Mouse (Mus musculus): Measurements from ENCODE around the gene Gpr135. TPM values are rescaled to one million over a fixed set of nuclear protein-coding genes. Genes with fewer than 3 reads are reported as not detected.
A peak's percentile ranks its signal among the peaks of the same experiment; 100 is the strongest.

The Gpr135 gene
- total and polyA plus RNA-seq, 3 experiments, result 0.19 to 0.92 TPM; not detected in 1

DNA sequence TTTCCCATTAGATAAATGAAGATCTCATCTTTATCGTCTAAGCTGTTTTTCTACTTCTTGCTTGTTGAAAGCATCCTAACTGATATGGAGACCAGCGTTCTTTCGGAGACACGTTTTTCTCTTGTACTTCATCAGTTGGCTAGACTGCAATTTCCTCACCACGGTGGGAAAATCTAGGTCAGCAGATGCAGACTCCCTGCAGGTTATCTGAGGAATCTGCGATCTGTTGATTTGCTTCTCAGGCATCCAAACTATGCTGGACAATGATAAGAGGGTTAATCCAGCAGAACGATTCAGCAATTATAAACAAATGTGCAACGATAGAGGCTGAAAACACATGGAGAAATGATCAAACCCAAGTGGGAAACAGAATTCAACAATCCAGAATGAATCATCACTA, 31.4 kb downstream of the Gpr135 start:
- H3K36me3 ChIP-seq (ENCODE audit: control insufficient read depth in 1 of 2, insufficient read depth in 2 of 2, low read length in 2 of 2), result peaks cover 0 to 9% of the 10 kb centered on the region in 2 experiments; a peak in 2 of 4 replicates

DNA sequence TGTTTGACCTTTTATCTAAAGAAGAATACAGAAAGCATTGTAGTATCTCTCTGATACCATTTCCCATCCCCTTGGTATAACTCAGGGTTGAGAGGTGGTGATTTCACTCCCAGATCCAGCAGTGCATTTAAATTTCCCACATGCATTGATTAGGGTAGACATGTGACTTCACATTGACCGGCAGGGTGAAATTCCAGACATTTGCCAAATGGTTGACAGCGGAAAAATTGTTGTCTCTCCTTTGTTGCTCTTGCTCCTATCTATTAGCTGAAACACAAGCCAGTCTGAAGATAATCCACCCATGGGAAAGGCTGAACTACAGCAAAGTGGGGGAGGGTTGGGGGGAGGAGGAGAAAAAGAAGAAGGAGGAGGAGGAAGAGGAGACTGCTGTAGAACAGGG, 32.1 kb downstream of the Gpr135 start:
- H3K9ac ChIP-seq (ENCODE audit: control insufficient read depth, low read depth, low read length, poor library complexity, severe bottlenecking), result no peak overlapping the region
- H3K27ac ChIP-seq (ENCODE audit: control insufficient read depth, low read depth, low read length), result no peak overlapping the region
- H3K36me3 ChIP-seq (ENCODE audit: control insufficient read depth in 1 of 2, insufficient read depth in 2 of 2, low read length in 2 of 2), result peaks cover 0 to 9% of the 10 kb centered on the region in 2 experiments; a peak in 2 of 4 replicates
- no peak for TF ChIP-seq CTCF (IDR thresholded peaks at IDR 0.05 in 2 of 3, conservative IDR thresholded peaks at IDR 0.05 in 1 of 3; ENCODE audit: control insufficient read depth in 1 of 3, insufficient read depth in 1 of 3, low read depth in 2 of 3, low read length in 3 of 3, poor library complexity in 1 of 3, severe bottlenecking in 1 of 3)
- no peak for TF ChIP-seq TCF12 (IDR thresholded peaks at IDR 0.05; ENCODE audit: low read depth, low read length)
- TF ChIP-seq E2F4 (IDR thresholded peaks at IDR 0.05; ENCODE audit: borderline replicate concordance, low read depth, low read length), result no peak
- no peak for TF ChIP-seq CHD2 (IDR thresholded peaks at IDR 0.05; ENCODE audit: low read length)
- TF ChIP-seq HCFC1 (IDR thresholded peaks at IDR 0.05; ENCODE audit: low read depth, low read length), result no peak
- TF ChIP-seq EP300 (IDR thresholded peaks at IDR 0.05; ENCODE audit: low read depth in 1 of 2, low read length in 2 of 2), result no peak
- TF ChIP-seq MXI1 (IDR thresholded peaks at IDR 0.05; ENCODE audit: low read depth, low read length), result no peak
- TF ChIP-seq RAD21 (IDR thresholded peaks at IDR 0.05; ENCODE audit: low read depth, low read length), result no peak
- TF ChIP-seq MAX (IDR thresholded peaks at IDR 0.05; ENCODE audit: low read length), result no peak
- TF ChIP-seq USF1 (IDR thresholded peaks at IDR 0.05; ENCODE audit: low read depth, low read length), result no peak
- TF ChIP-seq ZNF384 (IDR thresholded peaks at IDR 0.05; ENCODE audit: low read depth, low read length), result no peak
- no peak for TF ChIP-seq GATA1 (IDR thresholded peaks at IDR 0.05; ENCODE audit: low read depth, low read length)
- no peaks in the 10 kb centered on the region for H3K79me2 ChIP-seq (ENCODE audit: control insufficient read depth, insufficient read depth, low read length, poor library complexity)
- no peak for DNase-seq (ENCODE audit: low read depth, low spot score)
- no peaks in the 10 kb centered on the region for H3K9me3 ChIP-seq (replicated peaks; ENCODE audit: insufficient read depth, low read length)
- H3K27me3 ChIP-seq (ENCODE audit: control insufficient read depth in 1 of 2, insufficient read depth in 2 of 2, low read length in 2 of 2), result no peaks in the 10 kb centered on the region
- H3K4me3 ChIP-seq (ENCODE audit: control insufficient read depth in 1 of 2, insufficient read depth in 1 of 2, low read depth in 2 of 2, low read length in 2 of 2), result no peak overlapping the region
- H3K4me1 ChIP-seq (ENCODE audit: control insufficient read depth in 1 of 2, insufficient read depth in 2 of 2, low read length in 2 of 2), result peaks cover 0 to 7% of the 10 kb centered on the region in 2 experiments; a peak in 2 of 4 replicates

More for the DNA sequence above, 31.4 kb downstream of the Gpr135 start:
- H3K9ac ChIP-seq (ENCODE audit: control insufficient read depth, low read depth, low read length, poor library complexity, severe bottlenecking), result no peak overlapping the region
- peak; percentile 17 for DNase-seq (ENCODE audit: low read depth, low spot score)
- TF ChIP-seq JUND (IDR thresholded peaks at IDR 0.05; ENCODE audit: low read depth, low read length) (no peak), EP300 (IDR thresholded peaks at IDR 0.05; ENCODE audit: low read depth in 1 of 2, low read length in 2 of 2) (peak; percentile 49 to 54; a peak in 3 of 4 replicates), GATA1 (IDR thresholded peaks at IDR 0.05; ENCODE audit: low read depth, low read length) (peak; percentile 38; the same call in 1 of the 2 replicates)
- H3K79me2 ChIP-seq (ENCODE audit: control insufficient read depth, insufficient read depth, low read length, poor library complexity), result no peaks in the 10 kb centered on the region
- peaks cover 0 to 7% of the 10 kb centered on the region in 2 experiments; a peak in 2 of 4 replicates for H3K4me1 ChIP-seq (ENCODE audit: control insufficient read depth in 1 of 2, insufficient read depth in 2 of 2, low read length in 2 of 2)
- H3K9me3 ChIP-seq (replicated peaks; ENCODE audit: insufficient read depth, low read length), result no peaks in the 10 kb centered on the region
- H3K4me3 ChIP-seq (ENCODE audit: control insufficient read depth in 1 of 2, insufficient read depth in 1 of 2, low read depth in 2 of 2, low read length in 2 of 2), result no peak overlapping the region
- no peaks in the 10 kb centered on the region for H3K27me3 ChIP-seq (ENCODE audit: control insufficient read depth in 1 of 2, insufficient read depth in 2 of 2, low read length in 2 of 2)
- H3K27ac ChIP-seq (ENCODE audit: control insufficient read depth, low read depth, low read length), result no peak overlapping the region

DNA sequence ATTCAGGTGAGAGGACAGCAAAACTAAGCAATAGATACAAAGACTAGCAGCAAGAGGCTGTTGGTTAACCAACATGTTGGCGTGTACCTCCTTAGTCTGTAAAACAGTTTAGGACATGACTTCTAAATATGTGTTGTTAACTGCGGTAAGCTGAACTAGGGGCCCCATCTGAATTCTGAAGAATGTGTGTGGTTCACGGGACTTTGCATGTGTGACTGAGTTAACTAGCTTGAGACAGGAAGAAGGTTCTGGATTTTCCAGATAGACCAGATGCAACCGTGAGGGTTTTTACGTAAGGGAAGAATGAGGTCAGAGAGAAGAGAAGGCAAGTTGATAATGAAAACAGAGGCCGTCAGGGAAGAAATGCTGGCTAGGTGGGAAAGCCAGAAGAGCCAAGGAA, 33.9 kb downstream of the Gpr135 start:
- Histone ChIP-seq H3K27ac (ENCODE audit: control insufficient read depth, low read depth, low read length) (no peak overlapping the region), H3K27me3 (ENCODE audit: control insufficient read depth in 1 of 2, insufficient read depth in 2 of 2, low read length in 2 of 2) (no peaks in the 10 kb centered on the region), H3K36me3 (ENCODE audit: control insufficient read depth in 1 of 2, insufficient read depth in 2 of 2, low read length in 2 of 2) (peaks cover 0 to 9% of the 10 kb centered on the region in 2 experiments; a peak in 2 of 4 replicates), H3K9me3 (replicated peaks; ENCODE audit: insufficient read depth, low read length) (no peaks in the 10 kb centered on the region), H3K79me2 (ENCODE audit: control insufficient read depth, insufficient read depth, low read length, poor library complexity) (no peaks in the 10 kb centered on the region), H3K9ac (ENCODE audit: control insufficient read depth, low read depth, low read length, poor library complexity, severe bottlenecking) (no peak overlapping the region), H3K4me1 (ENCODE audit: control insufficient read depth in 1 of 2, insufficient read depth in 2 of 2, low read length in 2 of 2) (peaks cover 0 to 7% of the 10 kb centered on the region in 2 experiments; a peak in 2 of 4 replicates), H3K4me3 (ENCODE audit: control insufficient read depth in 1 of 2, insufficient read depth in 1 of 2, low read depth in 2 of 2, low read length in 2 of 2) (no peak overlapping the region)
- DNase-seq (ENCODE audit: low read depth, low spot score), result no peak
- TF ChIP-seq GATA1 (IDR thresholded peaks at IDR 0.05; ENCODE audit: low read depth, low read length) (no peak), CHD1 (IDR thresholded peaks at IDR 0.05; ENCODE audit: low read depth, low read length) (no peak), SMC3 (IDR thresholded peaks at IDR 0.05; ENCODE audit: low read depth, low read length) (no peak), POLR2A (IDR thresholded peaks at IDR 0.05; ENCODE audit: control insufficient read depth in 1 of 2, insufficient read depth in 1 of 2, low read depth in 1 of 2, low read length in 2 of 2, poor library complexity in 1 of 2) (no peak), NELFE (IDR thresholded peaks at IDR 0.05; ENCODE audit: low read depth, low read length) (no peak), ETS1 (IDR thresholded peaks at IDR 0.05; ENCODE audit: low read depth, low read length) (no peak), GABPA (IDR thresholded peaks at IDR 0.05; ENCODE audit: low read depth, low read length) (no peak), USF2 (IDR thresholded peaks at IDR 0.05; ENCODE audit: borderline replicate concordance in 1 of 2, insufficient read depth in 1 of 2, low read depth in 1 of 2, low read length in 2 of 2) (no peak), NRF1 (IDR thresholded peaks at IDR 0.05; ENCODE audit: insufficient read depth, low read depth, low read length, poor library complexity, severe bottlenecking) (no peak), MXI1 (IDR thresholded peaks at IDR 0.05; ENCODE audit: low read depth, low read length) (no peak), JUND (IDR thresholded peaks at IDR 0.05; ENCODE audit: low read depth, low read length) (no peak), TCF12 (IDR thresholded peaks at IDR 0.05; ENCODE audit: low read depth, low read length) (no peak), TAL1 (IDR thresholded peaks at IDR 0.05; ENCODE audit: low read length) (no peak), POLR2AphosphoS2 (IDR thresholded peaks at IDR 0.05; ENCODE audit: low read length) (no peak), MAFK (IDR thresholded peaks at IDR 0.05; ENCODE audit: borderline replicate concordance, low read depth, low read length) (no peak), MAX (IDR thresholded peaks at IDR 0.05; ENCODE audit: low read length) (no peak), KAT2A (conservative IDR thresholded peaks at IDR 0.05; ENCODE audit: low read depth, low read length) (no peak), EP300 (IDR thresholded peaks at IDR 0.05; ENCODE audit: low read depth in 1 of 2, low read length in 2 of 2) (no peak)

Data from MEL (cell line).